Mouse (Mus musculus): ENCODE measurements around the gene Psen1. TPM values are rescaled to one million over a fixed set of nuclear protein-coding genes. Genes with fewer than 3 reads are reported as not detected.

Gene Psen1
- total RNA-seq, 2 experiments from 2014 or later = 21.9 to 22.9 TPM

- no peak for DNase-seq
Measured at GRCm38 (mm10) chr12:83776766-83777165, 88.8 kb downstream of the Psen1 start.

- no peak for DNase-seq
Measured at GRCm38 (mm10) chr12:83780181-83780580, 92.2 kb downstream of the Psen1 start.

- DNase-seq = no peak
Measured at GRCm38 (mm10) chr12:83781204-83781603, 93.3 kb downstream of the Psen1 start.

GRCm38 (mm10) chr12:83781640-83782278 lies 93.8 kb downstream of the Psen1 start:
- DNase-seq = no peak

- DNase-seq = no peak
Measured at GRCm38 (mm10) chr12:83782669-83783068, 94.7 kb downstream of the Psen1 start.

Other genes starting within 250 kb of the Psen1 start
- gene Dpf3, start 200.4 kb upstream of the Psen1 start, total RNA-seq (2021) = 10 to 100 TPM; 17.9 to 22.5 TPM
- 10 to 100 TPM; 16.5 to 22.3 TPM for gene Dcaf4, start 167.7 kb upstream of the Psen1 start, total RNA-seq (2021)
- 10 to 100 TPM; 12.8 to 20.3 TPM for gene Zfyve1, start 90.9 kb upstream of the Psen1 start, total RNA-seq (2021)
- gene Rbm25, start 56.9 kb upstream of the Psen1 start, total RNA-seq (2021) = 10 to 100 TPM; 40.2 to 48.9 TPM
- 1 to 10 TPM; 1.7 to 2.1 TPM for gene Papln, start 75.5 kb downstream of the Psen1 start, total RNA-seq (2021)
- 10 to 100 TPM; 14.3 to 14.9 TPM for gene Numb, start 233.8 kb downstream of the Psen1 start, total RNA-seq (2021)

All from gastrocnemius, postnatal 25 days (tissue).